Mouse (Mus musculus) cortical plate, adult 2 months (tissue): ENCODE data around the gene Kirrel.

Experiments
- CTCF ChIP-seq: fragments of 200-500 bp; IDR thresholded peaks from 2 replicates; pipeline ENCODE4 v1.5.1; 2011; ENCODE audit warnings: mild to moderate bottlenecking, control low read depth, low read length; ENCODE audit not compliant: insufficient read depth; ENCODE audit errors: extremely low read depth
- POLR2A ChIP-seq: fragments of 200-500 bp; IDR thresholded peaks from 2 replicates; pipeline ENCODE4 v1.6.1; 2011; ENCODE audit warnings: mild to moderate bottlenecking, low read length, control low read depth; ENCODE audit not compliant: insufficient read depth; ENCODE audit errors: extremely low read depth

GRCm38 (mm10) chr3:87150689-87151244 lies 23.8 kb downstream of the Kirrel start:
- no peak for TF ChIP-seq POLR2A
- TF ChIP-seq CTCF: no peak
